Mouse (Mus musculus): Measurements from ENCODE around the gene Cstf3. TPM values are rescaled to one million over a fixed set of nuclear protein-coding genes. Genes with fewer than 3 reads are reported as not detected.

The Cstf3 gene
- polyA plus RNA-seq, 1 experiment: 12.0 TPM

GRCm38 (mm10) chr2:104614786-104615185 is 24.5 kb downstream of the Cstf3 start:
- no peak overlapping the region for H3K4me3 ChIP-seq
- TF ChIP-seq TCF12 (IDR thresholded peaks at IDR 0.05; ENCODE audit: insufficient read depth, poor library complexity, severe bottlenecking): no peak
- TF ChIP-seq E2F4 (IDR thresholded peaks at IDR 0.05; ENCODE audit: insufficient read depth): no peak
- no peak for TF ChIP-seq MAX (IDR thresholded peaks at IDR 0.05; ENCODE audit: low read depth)
- TF ChIP-seq MYOD1 (IDR thresholded peaks at IDR 0.05; ENCODE audit: control insufficient read depth in 1 of 3, insufficient read length in 2 of 3, low read depth in 2 of 3): no peak
- TF ChIP-seq USF1 (IDR thresholded peaks at IDR 0.05; ENCODE audit: low read depth): no peak
- no peak for TF ChIP-seq TCF3 (IDR thresholded peaks at IDR 0.05; ENCODE audit: insufficient read length, low read depth)
- no peak for TF ChIP-seq MYOG (IDR thresholded peaks at IDR 0.05; ENCODE audit: control insufficient read depth in 1 of 3, insufficient read depth in 1 of 3, insufficient read length in 2 of 3, low read depth in 2 of 3)
- TF ChIP-seq SRF (IDR thresholded peaks at IDR 0.05; ENCODE audit: control insufficient read depth, insufficient read length, low read depth): no peak
- TF ChIP-seq CEBPB (IDR thresholded peaks at IDR 0.05; ENCODE audit: insufficient read depth, poor library complexity, severe bottlenecking): no peak
- TF ChIP-seq REST (IDR thresholded peaks at IDR 0.05; ENCODE audit: insufficient read depth, insufficient read length): no peak
- no peak for TF ChIP-seq POLR2A (IDR thresholded peaks at IDR 0.05; ENCODE audit: insufficient read length, low read depth)
- peaks cover 12% of the 10 kb centered on the region for H3K79me2 ChIP-seq (ENCODE audit: control insufficient read depth, insufficient read depth)
- H3K27me3 ChIP-seq (ENCODE audit: control insufficient read depth, insufficient read depth, insufficient read length): no peaks in the 10 kb centered on the region
- H3K4me2 ChIP-seq (ENCODE audit: low read depth): no peak overlapping the region
- peaks cover 26% of the 10 kb centered on the region for H3K36me3 ChIP-seq (ENCODE audit: control insufficient read depth, insufficient read depth)
- H3ac ChIP-seq (ENCODE audit: control insufficient read depth, insufficient read length): no peak overlapping the region

GRCm38 (mm10) chr2:104615985-104616711 is 25.8 kb downstream of the Cstf3 start:
- Histone ChIP-seq H3ac (ENCODE audit: control insufficient read depth, insufficient read length) (no peak overlapping the region), H3K4me2 (ENCODE audit: low read depth) (no peak overlapping the region), H3K79me2 (ENCODE audit: control insufficient read depth, insufficient read depth) (peaks cover 10% of the 10 kb centered on the region), H3K4me3 (no peak overlapping the region), H3K36me3 (ENCODE audit: control insufficient read depth, insufficient read depth) (peaks cover 15% of the 10 kb centered on the region), H3K27me3 (ENCODE audit: control insufficient read depth, insufficient read depth, insufficient read length) (no peaks in the 10 kb centered on the region)
- no peak for TF ChIP-seq MYOD1 (IDR thresholded peaks at IDR 0.05; ENCODE audit: control insufficient read depth in 1 of 3, insufficient read length in 2 of 3, low read depth in 2 of 3)
- TF ChIP-seq USF1 (IDR thresholded peaks at IDR 0.05; ENCODE audit: low read depth): no peak
- no peak for TF ChIP-seq MYOG (IDR thresholded peaks at IDR 0.05; ENCODE audit: control insufficient read depth in 1 of 3, insufficient read depth in 1 of 3, insufficient read length in 2 of 3, low read depth in 2 of 3)
- no peak for TF ChIP-seq TCF3 (IDR thresholded peaks at IDR 0.05; ENCODE audit: insufficient read length, low read depth)
- no peak for TF ChIP-seq MAX (IDR thresholded peaks at IDR 0.05; ENCODE audit: low read depth)
- no peak for TF ChIP-seq CEBPB (IDR thresholded peaks at IDR 0.05; ENCODE audit: insufficient read depth, poor library complexity, severe bottlenecking)
- no peak for TF ChIP-seq TCF12 (IDR thresholded peaks at IDR 0.05; ENCODE audit: insufficient read depth, poor library complexity, severe bottlenecking)
- TF ChIP-seq SRF (IDR thresholded peaks at IDR 0.05; ENCODE audit: control insufficient read depth, insufficient read length, low read depth): no peak
- TF ChIP-seq E2F4 (IDR thresholded peaks at IDR 0.05; ENCODE audit: insufficient read depth): no peak
- TF ChIP-seq POLR2AphosphoS2 (IDR thresholded peaks at IDR 0.05; ENCODE audit: insufficient read length, low read depth): no peak

- no peaks in the 10 kb centered on the region for H3K79me2 ChIP-seq (ENCODE audit: control insufficient read depth, insufficient read depth)
- TF ChIP-seq TCF3 (IDR thresholded peaks at IDR 0.05; ENCODE audit: insufficient read length, low read depth) (no peak), TCF12 (IDR thresholded peaks at IDR 0.05; ENCODE audit: insufficient read depth, poor library complexity, severe bottlenecking) (no peak), CEBPB (IDR thresholded peaks at IDR 0.05; ENCODE audit: insufficient read depth, poor library complexity, severe bottlenecking) (no peak), E2F4 (IDR thresholded peaks at IDR 0.05; ENCODE audit: insufficient read depth) (no peak), POLR2AphosphoS2 (IDR thresholded peaks at IDR 0.05; ENCODE audit: insufficient read length, low read depth) (no peak), MYOD1 (IDR thresholded peaks at IDR 0.05; ENCODE audit: control insufficient read depth in 1 of 3, insufficient read length in 2 of 3, low read depth in 2 of 3) (no peak), MAX (IDR thresholded peaks at IDR 0.05; ENCODE audit: low read depth) (no peak), USF1 (IDR thresholded peaks at IDR 0.05; ENCODE audit: low read depth) (no peak), REST (IDR thresholded peaks at IDR 0.05; ENCODE audit: insufficient read depth, insufficient read length) (no peak), MYOG (IDR thresholded peaks at IDR 0.05; ENCODE audit: control insufficient read depth in 1 of 3, insufficient read depth in 1 of 3, insufficient read length in 2 of 3, low read depth in 2 of 3) (no peak), SRF (IDR thresholded peaks at IDR 0.05; ENCODE audit: control insufficient read depth, insufficient read length, low read depth) (no peak), POLR2A (IDR thresholded peaks at IDR 0.05; ENCODE audit: insufficient read length, low read depth) (no peak)
- no peak overlapping the region for H3K4me2 ChIP-seq (ENCODE audit: low read depth)
- H3K36me3 ChIP-seq (ENCODE audit: control insufficient read depth, insufficient read depth): peaks cover 57% of the 10 kb centered on the region
- no peak overlapping the region for H3ac ChIP-seq (ENCODE audit: control insufficient read depth, insufficient read length)
- no peaks in the 10 kb centered on the region for H3K27me3 ChIP-seq (ENCODE audit: control insufficient read depth, insufficient read depth, insufficient read length)
- H3K4me3 ChIP-seq: no peak overlapping the region
Measured at GRCm38 (mm10) chr2:104658659-104659058, 68.3 kb downstream of the Cstf3 start.

GRCm38 (mm10) chr2:104663372-104664100 is 73.2 kb downstream of the Cstf3 start:
- H3K79me2 ChIP-seq (ENCODE audit: control insufficient read depth, insufficient read depth): no peaks in the 10 kb centered on the region
- H3ac ChIP-seq (ENCODE audit: control insufficient read depth, insufficient read length): no peak overlapping the region
- TF ChIP-seq E2F4 (IDR thresholded peaks at IDR 0.05; ENCODE audit: insufficient read depth) (no peak), POLR2AphosphoS2 (IDR thresholded peaks at IDR 0.05; ENCODE audit: insufficient read length, low read depth) (no peak), TCF12 (IDR thresholded peaks at IDR 0.05; ENCODE audit: insufficient read depth, poor library complexity, severe bottlenecking) (no peak), SRF (IDR thresholded peaks at IDR 0.05; ENCODE audit: control insufficient read depth, insufficient read length, low read depth) (no peak), TCF3 (IDR thresholded peaks at IDR 0.05; ENCODE audit: insufficient read length, low read depth) (no peak), MYOG (IDR thresholded peaks at IDR 0.05; ENCODE audit: control insufficient read depth in 1 of 3, insufficient read depth in 1 of 3, insufficient read length in 2 of 3, low read depth in 2 of 3) (no peak), MYOD1 (IDR thresholded peaks at IDR 0.05; ENCODE audit: control insufficient read depth in 1 of 3, insufficient read length in 2 of 3, low read depth in 2 of 3) (no peak), POLR2A (IDR thresholded peaks at IDR 0.05; ENCODE audit: insufficient read length, low read depth) (no peak)
- H3K4me3 ChIP-seq: no peak overlapping the region
- H3K4me2 ChIP-seq (ENCODE audit: low read depth): no peak overlapping the region
- peaks cover 42% of the 10 kb centered on the region for H3K36me3 ChIP-seq (ENCODE audit: control insufficient read depth, insufficient read depth)
- no peaks in the 10 kb centered on the region for H3K27me3 ChIP-seq (ENCODE audit: control insufficient read depth, insufficient read depth, insufficient read length)
